Mouse (Mus musculus) kidney, postnatal 36 days (tissue): ENCODE data around the gene Rps6kc1.

ENCODE experiments used
- DNase-seq, 2 experiments: peaks; one replicate each; pipeline ENCODE4 v3.0.0; 2021 to 2022; ENCODE audit warnings: mixed read lengths in 2 of 2

Gene Rps6kc1

GRCm38 (mm10) chr1:190663996-190664395, 247.6 kb downstream of the Rps6kc1 start:
- no peak for DNase-seq

GRCm38 (mm10) chr1:190662736-190663135, 248.8 kb downstream of the Rps6kc1 start:
- no peak for DNase-seq

GRCm38 (mm10) chr1:190661764-190662163, 249.8 kb downstream of the Rps6kc1 start:
- DNase-seq: no peak

- DNase-seq: no peak
Measured at GRCm38 (mm10) chr1:190661249-190661648, 250.3 kb downstream of the Rps6kc1 start.

GRCm38 (mm10) chr1:190659722-190660502, 251.7 kb downstream of the Rps6kc1 start:
- no peak for DNase-seq

- no peak for DNase-seq
Measured at GRCm38 (mm10) chr1:190658266-190658665, 253.3 kb downstream of the Rps6kc1 start.

GRCm38 (mm10) chr1:190656089-190656488, 255.5 kb downstream of the Rps6kc1 start:
- DNase-seq: no peak

GRCm38 (mm10) chr1:190655651-190656050, 255.9 kb downstream of the Rps6kc1 start:
- no peak for DNase-seq

- DNase-seq: no peak
Measured at GRCm38 (mm10) chr1:190655081-190655480, 256.5 kb downstream of the Rps6kc1 start.

GRCm38 (mm10) chr1:190654694-190655001, 256.9 kb downstream of the Rps6kc1 start:
- no peak for DNase-seq

- DNase-seq: no peak
Measured at GRCm38 (mm10) chr1:190653989-190654693, 257.4 kb downstream of the Rps6kc1 start.

GRCm38 (mm10) chr1:190653081-190653480, 258.5 kb downstream of the Rps6kc1 start:
- no peak for DNase-seq
